9 mouse cellular contexts compared by ENCODE assay signal in genomic region chr6:145968301-145968818, GRCm38 (mm10). TPM values are rescaled to one million over a fixed set of nuclear protein-coding genes. Genes with fewer than 3 reads are reported as not detected.
DNase-seq lines count a peak whose midpoint lies in the region; ATAC-seq and TF ChIP-seq lines count a peak whose summit lies in the region.
"Had no signal": no experiment of that assay in that cellular context is flagged by ENCODE, and none has a peak within 500 bp of the region (broad histone marks: within the 10 kb centered on the region; RNA-seq: fewer than 3 reads in every experiment).

No protein-coding gene starts in this region.

- peak; percentile 28 for DNase-seq in adrenal gland, adult 2 months
- DNase-seq in adrenal gland, adult 18-20 months (ENCODE audit: low spot score in 2 of 2): no peak
- DNase-seq in 416B (ENCODE audit: low read depth): peak; percentile 43
- DNase-seq in gastrocnemius, adult 2 months: peak; percentile 84
- no peak for DNase-seq in forebrain, postnatal 0 days

- peak overlapping the region; percentile 87 for H3K27ac ChIP-seq in gastrocnemius, adult 2 months
- H3K27ac ChIP-seq in intestine, embryonic 16.5 days (ENCODE audit: low read length): no peak overlapping the region
- H3K27ac ChIP-seq in stomach, embryonic 16.5 days (ENCODE audit: low read length): peak overlapping the region; percentile 59; the same call in 1 of the 2 replicates
- no peak overlapping the region for H3K27ac ChIP-seq in forebrain, postnatal 0 days (ENCODE audit: low read depth, low read length)
- H3K27ac ChIP-seq: left cerebral cortex, adult 2 months had no signal

- peaks cover 5% of the 10 kb centered on the region; the same call in 1 of the 2 replicates for H3K9me3 ChIP-seq in intestine, embryonic 16.5 days (ENCODE audit: control insufficient read depth, low read length)
- no peaks in the 10 kb centered on the region for H3K9me3 ChIP-seq in stomach, embryonic 16.5 days (replicated peaks; ENCODE audit: control insufficient read depth, low read length)
- H3K9me3 ChIP-seq in forebrain, postnatal 0 days (ENCODE audit: low read length): no peaks in the 10 kb centered on the region

- H3K27me3 ChIP-seq in intestine, embryonic 16.5 days (replicated peaks; ENCODE audit: control insufficient read depth, insufficient read depth, low read length): no peaks in the 10 kb centered on the region
- no peaks in the 10 kb centered on the region for H3K27me3 ChIP-seq in stomach, embryonic 16.5 days (ENCODE audit: control insufficient read depth, insufficient read depth, low read length)
- no peaks in the 10 kb centered on the region for H3K27me3 ChIP-seq in forebrain, postnatal 0 days (ENCODE audit: insufficient read depth, low read length)

- peak overlapping the region; percentile 36 for H3K4me3 ChIP-seq in gastrocnemius, adult 2 months
- H3K4me3 ChIP-seq in intestine, embryonic 16.5 days (ENCODE audit: low read length): no peak overlapping the region
- H3K4me3 ChIP-seq in stomach, embryonic 16.5 days (replicated peaks; ENCODE audit: low read length): no peak overlapping the region
- H3K4me3 ChIP-seq in forebrain, postnatal 0 days (ENCODE audit: low read depth, low read length): no peak overlapping the region
- H3K4me3 ChIP-seq: left cerebral cortex, adult 2 months had no signal

- 0 out of 2 replicates have a peak, but pooled peaks cover 3% of the 10 kb centered on the region for H3K4me1 ChIP-seq in intestine, embryonic 16.5 days (ENCODE audit: control insufficient read depth, insufficient read depth, low read length)
- no peaks in the 10 kb centered on the region for H3K4me1 ChIP-seq in stomach, embryonic 16.5 days (ENCODE audit: control insufficient read depth, insufficient read depth, low read length)
- no peaks in the 10 kb centered on the region for H3K4me1 ChIP-seq in forebrain, postnatal 0 days (ENCODE audit: insufficient read depth)

- no peak overlapping the region for H3K4me2 ChIP-seq in intestine, embryonic 16.5 days (ENCODE audit: low read depth, low read length)
- no peak overlapping the region for H3K4me2 ChIP-seq in stomach, embryonic 16.5 days (ENCODE audit: low read depth, low read length)
- H3K4me2 ChIP-seq in forebrain, postnatal 0 days (ENCODE audit: low read depth): no peak overlapping the region

- no peak overlapping the region for H3K9ac ChIP-seq in intestine, embryonic 16.5 days (ENCODE audit: low read depth, low read length)
- H3K9ac ChIP-seq in stomach, embryonic 16.5 days (ENCODE audit: low read length): no peak overlapping the region
- H3K9ac ChIP-seq in forebrain, postnatal 0 days: no peak overlapping the region

- H3K36me3 ChIP-seq in intestine, embryonic 16.5 days (ENCODE audit: control insufficient read depth, insufficient read depth, low read length): no peaks in the 10 kb centered on the region
- no peaks in the 10 kb centered on the region for H3K36me3 ChIP-seq in stomach, embryonic 16.5 days (ENCODE audit: control insufficient read depth, insufficient read depth, low read length)
- no peaks in the 10 kb centered on the region for H3K36me3 ChIP-seq in forebrain, postnatal 0 days (ENCODE audit: insufficient read depth)

- 52% methylated on average over 7 of the region's 7 CpGs for WGBS in intestine, embryonic 16.5 days
- WGBS in stomach, embryonic 16.5 days: 40% methylated on average over 7 of the region's 7 CpGs
- WGBS in forebrain, postnatal 0 days: 68% methylated on average over 7 of the region's 7 CpGs

- TF ChIP-seq CTCF in gastrocnemius, adult 2 months (IDR thresholded peaks at IDR 0.05): no peak
- no peak for TF ChIP-seq CTCF in forebrain, postnatal 0 days (IDR thresholded peaks at IDR 0.05; ENCODE audit: low read depth)

- intact Hi-C loops in gastrocnemius, adult 2 months (cut with DNase I): no loop called here

- ATAC-seq in intestine, embryonic 16.5 days: peak; percentile 79
- no peak; the same call in 1 of the 2 replicates for ATAC-seq in stomach, embryonic 16.5 days (ENCODE audit: insufficient read depth, low FRiP score)
- no peak for ATAC-seq in forebrain, postnatal 0 days
- no peak for ATAC-seq in megakaryocyte, adult 5-6 weeks (ENCODE audit: poor library complexity, severe bottlenecking)

RNA-seq across cellular contexts. Expression of gene Sspn, which starts 36.9 kb away (rescaled TPM):
- 10 to 100 TPM in 1 of 2 experiments, 1 to 10 TPM in 1; 9.8 to 17.0 TPM for total RNA-seq in adrenal gland, adult 2 months (2021)
- polyA plus RNA-seq in adrenal gland, adult 2 months (2012; rRNA removed): 6.8 and 7.1 TPM in 2 replicates
- total RNA-seq in adrenal gland, adult 18-20 months (2021): 10 to 100 TPM; 10.2 to 10.5 TPM
- 10 to 100 TPM; 40.0 to 55.9 TPM for total RNA-seq in gastrocnemius, adult 2 months (2021)
- polyA plus RNA-seq in intestine, embryonic 16.5 days (2015; fragmentation: Nextera tagmentation; extraction: Ambion mirVana): 6.1 and 6.6 TPM in 2 replicates
- 15.5 and 17.5 TPM in 2 replicates for polyA plus RNA-seq in stomach, embryonic 16.5 days (2015; fragmentation: Nextera tagmentation; extraction: Ambion mirVana)
- total RNA-seq in forebrain, postnatal 0 days (2014; rRNA removed): 3.2 and 4.3 TPM in 2 replicates
- 2.8 and 4.8 TPM in 2 replicates for polyA plus RNA-seq in forebrain, postnatal 0 days (2015; fragmentation: Nextera tagmentation; extraction: Ambion mirVana)
- total RNA-seq in megakaryocyte, adult 5-6 weeks (2015): not detected in 2 replicates
- total RNA-seq in megakaryocyte, adult 5-6 weeks (2017): not detected in 2 replicates

Comparison
In these comparisons a context has a peak if more than half of its experiments do, and no peak if none do; other contexts are left out.
1. DNase-seq: peak in adrenal gland, adult 2 months (single experiment), 416B (single experiment) and gastrocnemius, adult 2 months (single experiment); none in adrenal gland, adult 18-20 months (0 of 2) and forebrain, postnatal 0 days (single experiment).
2. H3K27ac ChIP-seq: peak in gastrocnemius, adult 2 months (single experiment) and stomach, embryonic 16.5 days (single experiment); none in intestine, embryonic 16.5 days (single experiment) and forebrain, postnatal 0 days (single experiment).